Mouse (Mus musculus) lung, postnatal 0 days (tissue): ENCODE measurements around the gene Snx3.

Source experiments
- CTCF ChIP-seq: IDR thresholded peaks from 2 replicates; pipeline ENCODE4 v1.5.1; 2016; ENCODE audit warnings: antibody characterized with exemption, mild to moderate bottlenecking
- EP300 ChIP-seq: IDR thresholded peaks from 2 replicates; pipeline ENCODE4 v1.6.1; 2016; ENCODE audit warnings: antibody characterized with exemption, mild to moderate bottlenecking, control low read depth

DNA sequence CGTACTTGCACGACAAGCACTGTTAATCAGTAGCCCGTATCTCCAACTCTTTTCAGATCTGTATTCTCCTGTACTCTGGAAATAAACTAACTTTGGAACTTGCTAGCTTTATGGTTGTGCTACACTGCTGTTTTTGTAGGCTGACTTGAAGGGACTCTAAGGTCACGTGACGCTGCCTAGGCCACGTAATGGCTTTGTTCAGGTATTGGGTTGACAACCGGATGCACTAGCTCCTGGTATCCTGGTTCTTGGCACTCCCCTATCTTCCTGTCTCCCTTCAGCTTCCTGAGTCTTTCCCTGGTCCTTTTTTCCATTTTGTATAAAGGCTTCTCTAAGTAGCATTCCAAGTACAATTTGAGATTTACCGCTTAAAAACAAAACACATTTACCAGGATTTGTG is 1.2 kb upstream of the Snx3 start:
- TF ChIP-seq CTCF, result no peak
- TF ChIP-seq EP300, result no peak
